Mouse (Mus musculus): ENCODE data around the gene Lck.

- no peak for TF ChIP-seq GATA1 (IDR thresholded peaks at IDR 0.05; ENCODE audit: low read length)
- TF ChIP-seq TAL1 (IDR thresholded peaks at IDR 0.05; ENCODE audit: low read length): no peak
Observed at GRCm38 (mm10) chr4:129584884-129585608, 11.6 kb upstream of the Lck start.
